8 mouse cellular contexts compared by ENCODE assay signal in the genomic region with DNA sequence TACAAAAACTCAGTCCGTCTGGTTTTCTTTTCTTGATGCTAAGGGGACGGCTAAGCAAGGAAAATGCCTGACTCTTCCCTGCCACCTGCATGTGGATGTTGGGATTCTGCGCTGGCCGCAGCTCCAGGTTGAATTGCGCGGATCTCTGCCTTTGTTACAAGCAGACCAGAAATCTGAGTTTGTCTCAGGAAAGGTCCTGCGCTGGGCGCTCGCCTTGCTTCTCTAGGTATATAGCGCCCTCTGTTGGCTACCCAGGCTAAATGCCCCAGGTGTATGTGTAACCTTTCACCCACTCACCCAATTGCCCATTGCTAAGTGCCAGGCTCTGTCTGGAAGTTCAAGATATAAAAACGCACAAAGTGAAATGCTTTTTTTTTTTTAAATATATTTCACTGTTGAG. TPM values are rescaled to one million over a fixed set of nuclear protein-coding genes. Genes with fewer than 3 reads are reported as not detected.
DNase-seq lines count a peak whose midpoint lies in the region; ATAC-seq and TF ChIP-seq lines count a peak whose summit lies in the region.

No protein-coding gene starts in this region.

- H3K27me3 ChIP-seq in MEL (ENCODE audit: control insufficient read depth in 1 of 2, insufficient read depth in 2 of 2, low read length in 2 of 2): no peaks in the 10 kb centered on the region
- no peaks in the 10 kb centered on the region for H3K27me3 ChIP-seq in cerebellum, adult 2 months (ENCODE audit: control insufficient read depth, insufficient read depth, low read length)
- no peaks in the 10 kb centered on the region for H3K27me3 ChIP-seq in liver, embryonic 11.5 days (replicated peaks; ENCODE audit: control insufficient read depth, insufficient read depth, low read length)

- H3K4me1 ChIP-seq in MEL (ENCODE audit: control insufficient read depth in 1 of 2, insufficient read depth in 2 of 2, low read length in 2 of 2): no peaks in the 10 kb centered on the region
- peaks cover 3% of the 10 kb centered on the region for H3K4me1 ChIP-seq in cerebellum, adult 2 months (ENCODE audit: control insufficient read depth, insufficient read depth, low read length)
- H3K4me1 ChIP-seq in liver, embryonic 11.5 days (replicated peaks; ENCODE audit: control insufficient read depth, insufficient read depth, low read length): no peaks in the 10 kb centered on the region

- peak; percentile 95 for TF ChIP-seq RAD21 in MEL (IDR thresholded peaks at IDR 0.05; ENCODE audit: low read depth, low read length)

- no peak for TF ChIP-seq EP300 in MEL (IDR thresholded peaks at IDR 0.05; ENCODE audit: low read depth in 1 of 2, low read length in 2 of 2)

- peak; percentile 74 for DNase-seq in A20 (ENCODE audit: low read depth, low spot score)
- DNase-seq in MEL (ENCODE audit: low read depth, low spot score): peak; percentile 73
- peak; percentile 52 to 53 for DNase-seq in cerebellum, adult 2 months
- peak; percentile 55 for DNase-seq in gastrocnemius, postnatal 10 days
- DNase-seq in kidney, adult 9 months: peak; percentile 50
- peak; percentile 40 for DNase-seq in liver, embryonic 11.5 days (ENCODE audit: low spot score)
- DNase-seq in right cerebral cortex, adult 2 months (ENCODE audit: low spot score in 2 of 2): peak; percentile 57 to 60
- peak; percentile 20 for DNase-seq in yolk sac, embryonic 10.5 days (ENCODE audit: low spot score)

- H3K4me3 ChIP-seq in MEL (ENCODE audit: control insufficient read depth in 1 of 2, insufficient read depth in 1 of 2, low read depth in 2 of 2, low read length in 2 of 2): no peak overlapping the region
- no peak overlapping the region for H3K4me3 ChIP-seq in cerebellum, adult 2 months (replicated peaks; ENCODE audit: insufficient read depth, low read depth, low read length)
- H3K4me3 ChIP-seq in liver, embryonic 11.5 days (ENCODE audit: low read depth, low read length): no peak overlapping the region

- no peak overlapping the region for H3K4me2 ChIP-seq in liver, embryonic 11.5 days

- TF ChIP-seq CTCF in MEL (IDR thresholded peaks at IDR 0.05 in 2 of 3, conservative IDR thresholded peaks at IDR 0.05 in 1 of 3; ENCODE audit: control insufficient read depth in 1 of 3, insufficient read depth in 1 of 3, low read depth in 2 of 3, low read length in 3 of 3, poor library complexity in 1 of 3, severe bottlenecking in 1 of 3): peak; percentile 80 to 96 (median 86)
- peak; percentile 65 for TF ChIP-seq CTCF in cerebellum, adult 2 months (IDR thresholded peaks at IDR 0.05; ENCODE audit: borderline replicate concordance, insufficient read depth, low read depth, low read length)

- TF ChIP-seq POLR2A in MEL (IDR thresholded peaks at IDR 0.05; ENCODE audit: control insufficient read depth in 1 of 2, insufficient read depth in 1 of 2, low read depth in 1 of 2, low read length in 2 of 2, poor library complexity in 1 of 2): no peak
- TF ChIP-seq POLR2A in cerebellum, adult 2 months (IDR thresholded peaks at IDR 0.05; ENCODE audit: borderline replicate concordance, insufficient read depth, low read length): no peak

- H3K9ac ChIP-seq in MEL (ENCODE audit: control insufficient read depth, low read depth, low read length, poor library complexity, severe bottlenecking): no peak overlapping the region
- H3K9ac ChIP-seq in liver, embryonic 11.5 days (ENCODE audit: low read depth, low read length): no peak overlapping the region

- H3K27ac ChIP-seq in MEL (ENCODE audit: control insufficient read depth, low read depth, low read length): no peak overlapping the region
- H3K27ac ChIP-seq in cerebellum, adult 2 months (ENCODE audit: insufficient read depth, low read length): no peak overlapping the region
- no peak overlapping the region for H3K27ac ChIP-seq in liver, embryonic 11.5 days (ENCODE audit: low read depth, low read length)

- no peaks in the 10 kb centered on the region for H3K36me3 ChIP-seq in MEL (ENCODE audit: control insufficient read depth in 1 of 2, insufficient read depth in 2 of 2, low read length in 2 of 2)
- no peaks in the 10 kb centered on the region for H3K36me3 ChIP-seq in liver, embryonic 11.5 days (ENCODE audit: control insufficient read depth, insufficient read depth, low read length)

- ATAC-seq in liver, embryonic 11.5 days (replicated peaks; ENCODE audit: low FRiP score): 0 out of 2 replicates have a peak, but pooled peaks have one; percentile 44

- 39% methylated on average over 11 of the region's 11 CpGs for WGBS in cerebellum, adult 2 months
- WGBS in liver, embryonic 11.5 days: 33% methylated on average over 11 of the region's 11 CpGs

- no peaks in the 10 kb centered on the region for H3K9me3 ChIP-seq in MEL (replicated peaks; ENCODE audit: insufficient read depth, low read length)
- no peaks in the 10 kb centered on the region for H3K9me3 ChIP-seq in liver, embryonic 11.5 days (ENCODE audit: control insufficient read depth, low read length)

- no peaks in the 10 kb centered on the region for H3K79me2 ChIP-seq in MEL (ENCODE audit: control insufficient read depth, insufficient read depth, low read length, poor library complexity)

TF ChIP-seq in MEL, 35 proteins besides CTCF, POLR2A, EP300 and RAD21:
- no peak for TF ChIP-seq TBP (IDR thresholded peaks at IDR 0.05; ENCODE audit: low read depth, low read length)
- TF ChIP-seq POLR2AphosphoS5 (IDR thresholded peaks at IDR 0.05; ENCODE audit: borderline replicate concordance, low read depth, low read length): no peak
- TF ChIP-seq BHLHE40 (IDR thresholded peaks at IDR 0.05; ENCODE audit: borderline replicate concordance, low read depth, low read length): no peak
- TF ChIP-seq E2F4 (IDR thresholded peaks at IDR 0.05; ENCODE audit: borderline replicate concordance, low read depth, low read length): no peak
- peak; percentile 89 for TF ChIP-seq ZC3H11A (IDR thresholded peaks at IDR 0.05; ENCODE audit: low read depth, low read length)
- peak; percentile 95 for TF ChIP-seq SMC3 (IDR thresholded peaks at IDR 0.05; ENCODE audit: low read depth, low read length)

RNA-seq across cellular contexts. Expression of gene Slc7a1, which starts 51.2 kb away (rescaled TPM):
- 64.1 and 90.2 TPM in 2 replicates for total RNA-seq in MEL (2012; rRNA removed)
- polyA plus RNA-seq in MEL (2012; ENCODE audit: insufficient read depth in 1 of 2, insufficient read length in 2 of 2, low read depth in 1 of 2, low replicate concordance in 2 of 2, missing spikeins in 1 of 2): 100 to 1,000 TPM in 1 of 2 experiments, 10 to 100 TPM in 1; 80.9 to 133 TPM
- polyA plus RNA-seq in cerebellum, adult 2 months (2012; rRNA removed): 10.5 and 10.7 TPM in 2 replicates
- 1 to 10 TPM; 8.0 to 9.8 TPM for total RNA-seq in gastrocnemius, postnatal 10 days (2021)
- 58.4 and 63.4 TPM in 2 replicates for polyA plus RNA-seq in liver, embryonic 11.5 days (2014; fragmentation: Nextera tagmentation; extraction: Ambion mirVana)

Comparison
In these comparisons a context has a peak if more than half of its experiments do, and no peak if none do; other contexts are left out.
1. DNase-seq: peak in every context shown above with its lines; median percentile 74 in A20; 73 in MEL; 58 in right cerebral cortex, adult 2 months; 55 in gastrocnemius, postnatal 10 days; 52 in cerebellum, adult 2 months; 50 in kidney, adult 9 months; 40 in liver, embryonic 11.5 days; 20 in yolk sac, embryonic 10.5 days.